Mouse (Mus musculus) urinary bladder, postnatal 10 days (tissue): Measurements from ENCODE around the gene 4930432M17Rik.

ENCODE experiments used
- DNase-seq: peaks from one replicate; pipeline ENCODE4 v3.0.0; 2022; ENCODE audit warnings: low spot score

Gene 4930432M17Rik

GRCm38 (mm10) chr3:121670462-121670861 is at the start of gene 4930432M17Rik:
TSS of gene 4930432M17Rik (plus strand) at chr3:121670762.
- DNase-seq = no peak

DNA sequence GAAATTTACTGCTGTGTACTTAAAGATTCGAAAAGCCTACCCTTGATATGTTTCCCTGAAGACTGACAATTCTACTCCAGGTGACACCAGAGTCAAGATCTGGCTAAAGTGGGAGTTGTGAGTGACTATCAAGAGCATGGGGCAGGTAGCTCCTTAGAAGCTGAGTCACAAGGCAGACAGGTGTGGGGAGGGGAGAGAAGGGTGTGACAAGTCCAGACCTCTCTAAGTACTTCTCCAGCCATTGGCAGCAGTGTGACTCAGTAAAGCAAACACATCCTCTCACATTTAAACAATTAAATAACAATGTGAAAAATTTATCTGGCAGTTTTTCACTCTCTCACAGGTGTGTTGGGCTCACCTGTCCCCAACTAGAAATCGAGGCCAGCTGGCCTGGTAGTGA is 44.9 kb upstream of the 4930432M17Rik start:
- no peak for DNase-seq

- no peak for DNase-seq
Observed at GRCm38 (mm10) chr3:121626273-121626672, 44.3 kb upstream of the 4930432M17Rik start.

GRCm38 (mm10) chr3:121628245-121628644 is 42.3 kb upstream of the 4930432M17Rik start:
- DNase-seq = no peak

DNA sequence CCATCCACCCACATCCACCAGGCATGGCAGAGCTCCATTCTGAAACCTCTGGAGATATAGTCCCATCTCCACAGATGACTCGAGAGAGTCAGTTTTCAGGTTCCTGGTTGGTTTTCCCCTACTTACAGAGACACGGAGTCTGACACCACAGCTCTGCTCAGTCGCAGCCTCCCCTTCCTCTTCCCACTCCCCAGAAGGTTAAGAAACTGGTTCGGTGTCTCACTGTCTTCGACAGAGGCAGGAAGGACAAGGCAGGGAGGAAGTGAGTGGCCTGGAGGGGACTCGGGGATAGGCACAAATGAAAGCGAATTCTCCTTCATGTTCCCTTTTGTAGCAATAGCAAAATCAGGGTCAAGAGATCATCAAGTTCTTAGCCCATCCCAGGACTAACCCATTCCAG is 39.9 kb upstream of the 4930432M17Rik start:
- DNase-seq = no peak

GRCm38 (mm10) chr3:121634963-121635362 is 35.6 kb upstream of the 4930432M17Rik start:
- no peak for DNase-seq

DNA sequence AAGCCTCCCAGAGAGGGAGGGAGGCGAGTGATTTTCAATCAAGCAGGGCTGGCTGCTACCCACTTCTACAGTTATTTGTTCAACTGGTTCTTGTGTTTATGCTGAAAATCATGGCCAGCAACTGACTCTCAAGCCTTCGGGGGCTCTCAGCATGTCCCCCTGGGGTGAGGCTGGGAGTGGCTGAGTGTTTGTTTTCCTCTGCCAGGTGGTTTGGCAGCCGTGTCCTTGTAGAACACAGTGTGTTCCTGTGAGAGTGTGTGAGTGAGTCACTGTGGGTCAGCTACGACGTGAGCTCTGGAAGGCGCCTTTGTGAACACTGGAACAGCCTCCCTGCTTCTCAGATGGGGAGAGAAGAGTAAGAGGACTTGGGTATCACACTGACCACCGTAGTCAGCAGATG is 35.1 kb upstream of the 4930432M17Rik start:
- DNase-seq = no peak

- DNase-seq = no peak
Observed at GRCm38 (mm10) chr3:121636315-121636714, 34.2 kb upstream of the 4930432M17Rik start.

DNA sequence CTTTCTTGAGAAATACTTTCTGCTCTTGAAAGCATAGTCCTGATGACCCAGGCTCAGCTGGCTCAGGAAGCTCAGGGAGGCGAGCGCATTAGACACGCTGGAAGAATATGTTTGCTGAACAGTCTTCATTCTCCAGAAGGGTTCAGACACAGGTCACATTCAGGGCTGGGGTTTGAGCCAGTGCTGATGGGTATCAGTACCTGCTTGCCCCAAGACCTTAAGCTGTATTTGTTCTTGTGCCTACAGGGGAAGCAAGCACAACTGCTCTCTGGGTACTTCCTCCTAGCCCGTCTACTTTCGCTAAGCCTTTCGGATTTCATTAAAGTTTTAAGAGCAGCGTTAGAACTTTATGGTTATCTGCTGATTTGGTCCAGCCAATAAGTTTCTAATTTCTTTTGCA is 33.8 kb upstream of the 4930432M17Rik start:
- no peak for DNase-seq

GRCm38 (mm10) chr3:121637792-121638191 is 32.8 kb upstream of the 4930432M17Rik start:
- DNase-seq = no peak

GRCm38 (mm10) chr3:121638241-121638640 is 32.3 kb upstream of the 4930432M17Rik start:
- DNase-seq = no peak

DNA sequence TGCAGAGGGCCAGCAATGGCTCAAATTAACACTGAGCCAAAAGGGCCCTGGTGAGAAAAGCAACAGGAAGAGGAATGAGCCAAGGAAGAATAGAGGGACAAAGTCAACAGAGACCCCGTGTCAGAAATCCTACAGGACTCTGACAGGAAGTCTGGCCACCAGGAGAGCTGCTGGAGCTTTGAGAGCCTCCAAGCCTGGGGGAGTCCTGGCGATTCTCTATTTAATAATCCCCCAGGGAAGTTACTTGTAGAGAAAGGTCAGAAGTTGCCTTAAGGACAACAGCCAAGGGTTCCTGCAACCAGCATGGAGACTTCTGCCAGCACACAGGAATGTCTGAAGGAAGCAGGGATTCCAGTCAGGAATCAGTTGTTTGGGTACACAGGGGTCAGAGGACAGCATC is 30.0 kb upstream of the 4930432M17Rik start:
- DNase-seq = no peak

GRCm38 (mm10) chr3:121643236-121643635 is 27.3 kb upstream of the 4930432M17Rik start:
- DNase-seq = no peak

DNA sequence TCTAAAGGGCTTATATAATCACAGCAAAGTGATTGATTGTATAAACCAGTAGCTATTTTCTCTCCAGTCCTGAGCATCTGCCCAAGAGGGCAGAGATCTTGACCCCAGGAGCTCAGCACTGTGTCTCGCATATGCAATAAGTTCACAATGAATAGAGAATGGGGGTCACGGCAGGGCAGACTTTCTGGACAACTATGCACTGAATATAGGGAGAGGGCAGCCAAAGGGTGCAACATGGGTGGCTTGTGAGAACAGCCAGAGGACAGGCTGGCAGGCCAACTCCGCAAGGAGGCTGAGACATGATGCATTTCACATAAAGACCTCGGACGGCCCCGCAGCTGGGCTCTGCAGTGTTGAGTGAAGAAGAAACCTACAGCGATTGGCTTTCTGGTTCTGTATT is 25.1 kb upstream of the 4930432M17Rik start:
- DNase-seq = no peak

DNA sequence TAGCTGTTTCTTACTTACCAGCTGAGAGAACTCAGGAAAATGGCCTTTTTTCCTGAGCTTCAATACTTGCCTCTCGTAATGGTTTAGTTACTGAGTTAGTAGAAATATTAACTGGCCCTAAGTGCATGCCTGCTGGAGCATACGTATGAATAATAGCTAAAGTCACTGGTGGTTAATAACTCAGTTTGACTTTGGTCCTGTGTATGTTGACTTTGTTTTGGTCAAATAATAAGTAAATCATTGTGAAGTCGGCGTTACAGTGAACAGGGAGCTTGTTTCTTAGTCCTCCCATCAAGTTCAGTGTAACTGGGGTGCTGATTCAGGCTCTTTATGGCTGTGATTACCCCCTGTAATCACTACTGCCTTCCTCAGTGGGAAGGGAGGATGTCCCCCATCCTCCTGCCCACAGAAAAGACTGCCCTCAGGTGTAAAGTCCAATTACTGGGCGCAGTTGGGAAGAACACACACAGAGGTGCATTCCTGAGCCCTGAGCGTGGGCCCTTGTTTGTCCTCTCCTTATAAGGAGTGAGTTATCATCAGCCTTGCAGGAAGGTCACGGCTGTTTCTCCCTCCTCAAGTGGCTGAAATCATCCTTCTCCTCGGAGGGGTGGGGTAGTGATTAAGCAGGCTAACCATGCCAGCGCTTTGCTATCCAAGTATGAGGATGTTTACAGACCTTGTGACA is 24.1 kb upstream of the 4930432M17Rik start:
- no peak for DNase-seq

- no peak for DNase-seq
Observed at GRCm38 (mm10) chr3:121648238-121648778, 22.3 kb upstream of the 4930432M17Rik start.

- DNase-seq = no peak
Observed at GRCm38 (mm10) chr3:121650052-121650671, 20.4 kb upstream of the 4930432M17Rik start.

- no peak for DNase-seq
Observed at GRCm38 (mm10) chr3:121651710-121652109, 18.9 kb upstream of the 4930432M17Rik start.

DNA sequence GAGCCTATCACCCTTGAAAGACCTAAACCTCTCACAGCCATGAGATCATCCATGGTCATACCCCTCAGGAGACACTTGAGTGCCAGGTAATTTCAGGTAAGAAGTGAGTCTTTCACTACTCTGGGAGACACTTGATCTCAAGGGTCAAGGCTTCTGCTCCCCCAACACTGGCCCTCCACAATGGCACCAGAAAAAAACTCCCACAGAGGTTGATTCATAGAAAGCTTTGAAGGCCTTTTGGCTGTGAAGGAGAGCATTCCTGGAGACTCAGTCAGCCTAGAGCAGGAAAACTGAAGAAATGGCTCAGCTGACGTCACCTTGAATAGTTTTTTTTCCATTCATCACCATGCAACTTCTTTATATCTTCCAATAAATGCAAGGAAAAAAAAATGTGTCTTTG is 18.4 kb upstream of the 4930432M17Rik start:
- DNase-seq = no peak

DNA sequence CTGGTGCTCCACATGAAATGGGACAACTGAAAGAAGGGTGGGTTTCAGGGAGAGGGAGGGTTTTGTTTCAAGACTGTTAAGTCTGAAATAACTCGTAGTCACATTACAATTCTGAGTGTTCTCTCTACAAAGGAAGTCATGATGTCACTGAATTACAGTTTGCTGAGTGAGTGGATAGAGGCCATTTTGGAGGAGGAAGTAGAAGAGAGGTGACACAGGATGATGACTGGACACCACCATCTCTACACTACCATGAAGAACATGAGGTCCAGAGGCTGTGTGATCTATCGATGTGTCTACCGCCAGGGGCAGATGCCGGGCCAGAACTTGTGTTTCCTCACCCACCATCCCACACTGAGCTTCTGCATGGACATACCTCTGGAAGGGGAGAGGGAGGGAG is 13.6 kb upstream of the 4930432M17Rik start:
- DNase-seq = no peak

DNA sequence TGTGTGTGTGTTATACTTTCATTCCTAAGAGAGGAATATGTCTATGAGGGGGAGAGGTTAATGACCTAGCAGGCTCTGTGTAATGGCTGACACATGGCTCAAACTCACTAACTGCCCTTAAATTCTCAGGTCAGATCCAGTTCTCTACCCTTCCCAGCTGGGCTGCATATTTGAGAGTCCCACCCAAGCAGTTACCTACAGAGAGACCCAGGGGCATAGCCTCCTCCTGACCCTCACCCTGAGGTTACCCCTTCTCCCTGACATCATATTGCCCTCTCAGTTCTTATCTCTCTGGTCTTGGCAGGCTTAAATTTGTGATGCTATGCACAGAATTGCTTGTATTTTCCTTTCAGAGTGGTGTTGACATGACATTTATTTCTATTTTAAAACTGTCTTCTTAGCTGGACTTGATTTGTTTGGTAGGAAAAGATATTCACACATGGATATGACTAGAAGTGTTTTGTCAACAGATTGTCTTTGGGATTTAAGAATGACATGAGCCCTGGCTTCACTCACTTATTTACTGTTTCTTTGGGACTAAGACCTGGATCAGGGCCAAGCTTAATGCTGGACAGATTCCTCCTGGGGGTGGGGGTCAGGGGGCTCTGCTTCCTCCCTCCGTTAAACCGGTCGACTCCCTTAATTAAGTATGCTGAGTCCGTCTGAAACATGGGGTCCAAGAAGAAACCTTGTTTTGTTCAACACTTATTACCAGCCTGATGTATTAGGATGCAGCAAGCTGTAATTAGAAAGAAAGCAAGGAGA is 7.7 kb upstream of the 4930432M17Rik start:
- DNase-seq = no peak

DNA sequence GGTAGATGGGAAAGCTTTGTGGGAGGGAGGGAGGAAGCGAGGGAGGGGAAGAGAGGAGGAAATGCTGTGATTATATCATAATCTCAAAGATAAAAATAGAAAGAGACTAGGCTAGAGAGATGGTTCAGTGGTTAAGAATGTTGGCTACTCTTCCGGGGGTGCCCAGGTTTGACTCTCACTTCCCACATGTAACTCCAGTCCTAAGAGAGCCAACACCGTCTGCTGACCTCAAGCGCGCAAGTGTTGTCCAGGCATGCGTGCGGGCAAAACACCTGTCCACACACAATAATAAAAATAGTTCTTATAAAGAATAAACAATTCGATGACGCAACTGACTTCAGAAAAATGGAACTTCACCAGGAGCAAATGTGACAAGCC is 7.1 kb upstream of the 4930432M17Rik start:
- DNase-seq = no peak
